Mouse (Mus musculus) heart, postnatal 4 days (tissue): ENCODE measurements around the gene Tspan5. TPM values are rescaled to one million over a fixed set of nuclear protein-coding genes. Genes with fewer than 3 reads are reported as not detected.
A peak's percentile ranks its signal among the peaks of the same experiment; 100 is the strongest.

Experiments used
- DNase-seq: peaks from one replicate; pipeline ENCODE4 v3.0.0; 2021
- total RNA-seq, 2 experiments: library from RNA; stranded (reverse); gene quantifications; 2 replicates each; pipeline ENCODE4 v1.2.3; 2021

The Tspan5 gene
- total RNA-seq, 2 experiments from 2014 or later, result 11.5 to 11.6 TPM

DNA sequence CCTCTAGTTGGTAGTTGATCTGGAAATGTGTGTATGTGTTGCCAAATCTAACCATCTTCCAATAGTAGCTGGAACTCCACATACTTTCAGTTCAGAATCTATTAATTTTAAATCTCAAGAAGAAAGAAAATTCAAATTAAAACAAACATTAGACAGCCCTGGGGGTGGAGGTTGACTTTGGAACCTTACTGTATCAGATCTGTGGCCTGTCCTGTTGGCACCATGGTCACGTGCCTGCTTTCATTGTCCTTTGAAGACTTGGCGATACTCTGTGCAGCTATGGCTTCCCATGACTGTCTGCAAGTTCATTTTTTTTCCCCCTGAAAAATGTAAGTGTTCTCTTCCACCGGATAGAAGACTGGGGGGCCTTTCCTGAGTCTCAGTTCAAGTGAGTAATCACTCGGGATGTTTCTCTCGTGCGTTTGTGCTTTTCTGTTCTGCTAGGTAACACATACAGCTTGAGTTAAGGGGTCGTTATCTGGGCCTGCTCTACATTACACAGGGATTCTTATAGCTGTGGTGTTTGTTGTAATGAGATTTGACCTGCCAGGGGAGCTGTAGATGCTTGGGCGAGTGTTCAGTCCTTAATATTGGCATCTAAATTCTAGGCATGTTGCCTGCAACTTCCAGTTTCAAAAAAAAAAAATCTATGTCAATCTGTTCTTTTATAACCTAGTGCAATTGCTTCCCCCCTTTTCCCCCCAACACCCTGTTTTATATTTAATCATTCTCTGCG, 32.0 kb downstream of the Tspan5 start:
- DNase-seq, result no peak

DNA sequence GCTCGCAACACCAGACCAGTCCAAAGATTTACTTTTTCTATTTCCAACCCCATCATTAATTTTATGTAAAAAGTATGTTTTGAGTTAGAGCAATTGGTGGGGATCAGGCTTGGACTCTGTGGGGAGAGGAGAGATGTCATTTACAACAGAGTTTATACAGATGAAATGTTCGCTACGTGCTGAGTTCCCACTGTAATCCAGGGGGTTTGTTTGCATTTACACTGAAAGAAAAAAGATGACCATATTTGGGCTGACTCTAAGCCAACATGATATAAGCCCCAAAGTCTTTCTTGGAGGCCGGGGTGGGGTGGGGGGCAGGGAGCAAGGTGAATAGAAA, 32.6 kb downstream of the Tspan5 start:
- DNase-seq, result no peak

DNA sequence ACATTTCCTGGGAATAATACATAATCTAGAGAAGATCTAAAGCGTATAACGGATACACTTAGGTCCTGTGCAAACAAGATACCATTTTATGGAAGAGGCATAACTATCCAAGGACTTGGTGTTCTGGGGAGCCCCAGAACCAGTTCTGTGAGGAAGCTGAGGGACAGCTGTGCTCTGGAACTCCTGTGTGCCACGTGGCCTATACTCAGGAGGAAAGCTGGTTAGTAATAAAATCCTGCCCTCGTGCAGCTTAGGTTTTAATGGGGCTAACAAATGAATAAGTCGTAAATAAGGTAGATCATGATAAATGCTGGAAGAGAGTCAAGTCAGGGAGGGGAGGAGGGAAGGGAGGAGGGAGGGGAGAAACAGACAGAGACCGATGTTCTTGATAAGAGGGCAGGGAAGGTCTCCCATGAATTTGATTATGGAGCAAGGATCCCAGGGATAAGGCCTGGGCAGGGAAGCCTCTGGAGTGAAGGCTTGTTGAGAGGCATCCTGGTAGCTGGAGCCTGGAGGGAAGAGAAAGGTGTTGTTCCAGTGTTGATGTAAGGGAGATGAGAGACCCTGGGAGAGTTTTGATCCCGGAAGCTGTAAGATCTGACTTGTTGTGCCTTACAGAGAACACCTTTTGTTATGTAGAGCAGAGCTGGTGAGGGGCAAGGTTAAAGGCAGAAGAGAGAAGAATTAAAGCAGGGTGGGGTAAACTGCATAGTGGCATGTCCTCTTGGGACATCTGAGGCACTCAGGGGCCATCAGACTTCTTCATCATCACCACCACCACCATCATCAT, 34.1 kb downstream of the Tspan5 start:
- no peak for DNase-seq

- DNase-seq, result peak; percentile 13
Measured at GRCm38 (mm10) chr3:138781492-138781891, 39.5 kb downstream of the Tspan5 start.

DNA sequence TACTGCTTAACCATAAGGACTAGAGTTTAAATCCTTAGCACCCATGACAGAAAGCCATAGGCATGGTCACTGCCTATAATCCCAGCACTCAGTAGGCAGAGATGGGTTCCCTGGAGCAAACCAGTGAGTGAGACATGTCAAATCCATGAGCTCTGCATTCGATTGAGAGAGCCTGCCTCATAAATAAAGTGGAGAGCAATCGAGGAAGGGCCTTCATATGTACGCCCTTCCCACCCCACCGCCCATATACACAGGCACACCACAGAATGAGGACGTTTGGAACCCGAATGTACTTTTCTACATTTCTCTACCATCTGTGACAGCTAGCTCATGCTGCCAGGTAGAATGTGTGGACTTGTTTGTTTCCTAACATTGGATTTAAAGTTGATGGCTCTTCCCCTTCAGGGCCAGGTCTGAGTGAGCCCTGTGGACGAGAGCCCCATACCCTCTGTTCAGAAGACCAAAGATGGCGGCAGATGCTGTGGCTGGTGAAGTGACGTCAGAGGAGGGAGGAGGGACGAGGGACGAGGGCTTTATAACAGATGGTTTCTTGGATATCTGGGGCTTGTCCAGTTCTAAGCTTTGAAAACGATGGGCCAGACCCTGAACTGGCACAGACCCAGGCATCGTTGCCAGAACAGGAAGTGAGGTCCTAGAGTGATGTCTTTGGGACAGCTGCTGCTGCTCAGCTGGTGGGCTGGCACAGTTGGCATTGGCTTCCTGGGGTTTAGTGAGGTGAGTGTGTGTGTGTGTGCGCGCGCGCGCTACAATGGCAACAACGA, 42.1 kb downstream of the Tspan5 start:
- DNase-seq, result peak; percentile 15

DNA sequence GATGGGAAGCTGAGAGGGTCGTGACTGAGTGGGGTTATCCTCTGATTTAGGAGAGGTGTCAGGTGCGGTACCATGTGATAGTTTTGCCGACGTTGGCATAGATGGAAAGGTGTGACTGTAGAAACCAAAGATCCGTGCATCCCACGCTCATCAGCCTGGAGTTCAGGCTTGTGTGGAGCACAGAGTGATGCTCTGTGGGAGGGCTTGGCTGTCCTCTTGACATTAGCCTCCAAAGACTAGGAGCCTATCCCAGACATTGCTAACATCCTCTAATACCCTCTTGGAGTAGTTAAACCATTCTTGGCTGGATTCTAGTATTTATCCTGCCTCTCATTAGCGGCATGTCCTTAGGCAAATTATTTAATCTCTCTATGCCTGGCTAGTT, 42.6 kb downstream of the Tspan5 start:
- DNase-seq, result no peak

DNA sequence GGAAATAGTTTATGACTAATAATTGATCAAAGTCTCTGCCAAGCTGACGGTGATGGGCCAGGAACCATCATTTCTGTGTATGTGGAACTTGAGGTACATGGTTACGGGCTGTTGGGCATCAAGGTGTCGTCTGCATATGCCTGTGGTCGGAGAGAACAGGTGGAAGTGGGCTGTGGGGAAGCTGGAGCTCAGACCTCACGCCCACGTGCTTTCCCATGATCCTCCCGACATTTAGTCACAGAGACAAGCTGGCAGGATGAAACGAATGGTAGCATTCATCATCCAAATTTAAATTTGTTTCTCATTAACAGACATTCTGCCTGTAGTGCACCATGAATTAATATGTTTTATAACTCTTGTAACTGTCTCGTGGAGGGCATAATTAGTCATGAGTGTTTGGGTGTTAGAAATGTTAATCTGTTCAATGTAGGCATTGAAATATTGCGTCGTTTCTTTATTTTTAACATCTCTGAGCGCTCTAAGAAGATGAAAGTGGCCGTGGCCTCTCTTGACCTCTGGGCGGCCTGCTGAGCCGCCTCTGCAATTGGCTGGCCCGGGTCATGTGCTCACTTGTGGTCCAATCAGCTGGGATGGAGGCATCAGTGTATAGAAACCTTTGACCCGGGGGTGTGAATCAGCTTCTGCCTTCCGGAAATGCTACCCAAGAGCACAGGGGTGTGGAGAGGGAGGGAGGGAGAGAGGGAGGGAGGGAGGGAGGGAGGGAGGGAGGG, 45.9 kb downstream of the Tspan5 start:
- no peak for DNase-seq

- no peak for DNase-seq
Measured at GRCm38 (mm10) chr3:138788489-138788850, 46.5 kb downstream of the Tspan5 start.

DNA sequence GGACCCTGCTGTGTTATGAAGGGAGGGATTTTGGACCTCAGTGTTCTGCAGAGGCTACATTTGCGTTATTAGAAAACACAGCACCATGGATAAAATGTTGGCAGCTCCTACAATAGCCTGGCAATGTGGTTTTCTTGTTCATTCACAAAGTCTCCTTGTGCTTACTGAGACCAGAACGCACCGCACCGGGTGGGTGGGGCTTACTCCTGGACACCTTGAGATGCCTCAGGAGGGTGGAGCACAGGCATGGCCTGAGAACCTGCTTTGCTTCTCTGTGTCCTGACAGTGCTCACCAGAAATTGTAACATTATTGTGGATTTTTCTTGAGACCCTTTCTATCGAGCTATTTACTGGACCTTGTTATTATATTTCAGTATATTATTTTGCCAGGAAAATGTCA, 47.3 kb downstream of the Tspan5 start:
- no peak for DNase-seq

GRCm38 (mm10) chr3:138794533-138794932, 52.5 kb downstream of the Tspan5 start:
- DNase-seq, result no peak

DNA sequence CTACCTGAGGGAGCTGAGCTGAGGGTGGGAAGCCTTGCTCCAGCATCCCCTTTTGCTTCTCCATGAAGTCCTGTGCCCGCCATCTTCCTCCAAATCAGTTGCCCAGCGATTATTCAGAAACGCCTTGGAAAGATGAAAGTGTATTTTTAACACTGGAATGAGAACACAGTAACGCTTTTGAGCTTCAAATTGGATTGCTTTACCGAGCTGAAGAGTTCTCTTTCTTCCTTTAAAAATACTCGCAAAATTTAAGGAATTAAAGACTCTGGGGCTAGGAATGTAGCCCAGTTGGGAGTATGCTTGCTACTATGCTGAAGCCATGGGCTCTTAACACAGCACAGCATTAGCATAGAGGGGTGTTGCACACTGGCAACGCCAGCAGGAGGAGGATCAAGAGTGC, 54.0 kb downstream of the Tspan5 start:
- DNase-seq, result no peak

GRCm38 (mm10) chr3:138796583-138796982, 54.6 kb downstream of the Tspan5 start:
- no peak for DNase-seq

DNA sequence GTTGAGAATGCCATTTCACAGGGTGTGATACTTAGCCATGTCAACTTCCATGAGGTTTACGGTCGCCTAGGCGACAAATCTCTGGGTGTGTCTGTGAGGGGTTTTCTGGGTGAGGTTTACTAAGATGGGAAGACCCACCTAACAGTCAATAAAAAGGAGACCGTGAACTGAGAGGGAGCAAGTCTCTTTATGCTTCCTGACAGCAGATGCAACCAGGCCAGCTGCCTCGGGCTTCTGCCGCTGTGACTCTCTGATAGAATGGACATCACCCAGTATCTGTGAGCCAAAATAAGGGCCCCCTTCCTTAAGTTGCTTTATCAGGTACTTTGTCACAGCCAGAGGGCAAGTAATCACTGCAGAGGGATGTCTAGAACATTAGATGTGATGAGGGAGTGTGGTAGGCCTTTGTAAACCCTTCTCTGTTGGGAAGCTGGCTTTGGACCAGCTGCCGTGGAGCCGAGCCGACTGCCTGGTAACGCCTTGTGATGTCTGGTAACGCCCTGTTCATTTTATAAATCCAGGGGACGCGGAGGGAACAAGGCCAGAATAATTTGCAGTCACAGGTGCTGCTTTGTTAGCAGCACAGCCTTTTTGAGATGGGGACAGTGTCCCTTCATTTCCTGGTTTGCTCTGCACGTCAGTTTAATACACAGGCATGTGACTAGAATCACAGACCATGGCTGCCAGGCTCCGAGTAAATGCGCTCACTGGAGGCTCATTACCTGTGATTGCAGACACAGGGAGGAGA, 58.8 kb downstream of the Tspan5 start:
- peak; percentile 19 for DNase-seq

- DNase-seq, result no peak
Measured at GRCm38 (mm10) chr3:138801661-138802060, 59.7 kb downstream of the Tspan5 start.

DNA sequence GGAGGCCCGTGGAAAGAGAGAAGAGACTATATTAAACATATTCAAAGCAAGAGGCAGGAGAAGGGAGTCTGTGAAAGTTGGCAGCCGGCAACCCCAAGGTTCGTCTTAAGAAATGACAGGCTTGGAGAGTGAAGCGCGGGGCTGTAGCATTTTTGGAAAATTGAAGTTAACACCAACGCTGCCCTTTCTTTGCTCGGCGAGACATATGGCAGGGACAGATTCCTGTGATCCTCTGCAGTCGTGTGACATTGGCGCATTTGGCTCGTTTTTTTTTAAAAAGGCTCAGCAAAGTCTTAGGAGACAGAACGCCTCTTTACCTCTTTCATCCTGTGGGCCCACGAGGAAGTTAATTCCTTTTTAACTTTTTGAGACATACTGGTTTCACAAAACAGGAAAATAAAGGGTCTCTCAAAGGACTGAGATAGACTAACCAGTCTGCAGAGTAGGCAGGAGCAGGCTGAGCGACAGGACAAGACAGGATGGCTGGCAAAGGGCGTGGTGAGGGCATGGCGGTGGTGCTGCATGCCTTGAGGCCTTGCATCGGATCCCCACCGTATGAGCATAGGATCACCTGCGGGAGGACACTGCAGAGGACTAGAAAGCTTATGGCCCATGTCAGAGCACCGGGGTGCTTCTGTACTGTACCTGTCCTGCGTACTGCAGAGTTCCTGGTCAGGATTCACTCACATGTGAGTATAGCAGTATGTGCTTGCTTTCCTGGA, 60.9 kb downstream of the Tspan5 start:
- no peak for DNase-seq

GRCm38 (mm10) chr3:138803444-138804085, 61.6 kb downstream of the Tspan5 start:
- no peak for DNase-seq

- DNase-seq, result no peak
Measured at GRCm38 (mm10) chr3:138804104-138805048, 62.4 kb downstream of the Tspan5 start.

DNA sequence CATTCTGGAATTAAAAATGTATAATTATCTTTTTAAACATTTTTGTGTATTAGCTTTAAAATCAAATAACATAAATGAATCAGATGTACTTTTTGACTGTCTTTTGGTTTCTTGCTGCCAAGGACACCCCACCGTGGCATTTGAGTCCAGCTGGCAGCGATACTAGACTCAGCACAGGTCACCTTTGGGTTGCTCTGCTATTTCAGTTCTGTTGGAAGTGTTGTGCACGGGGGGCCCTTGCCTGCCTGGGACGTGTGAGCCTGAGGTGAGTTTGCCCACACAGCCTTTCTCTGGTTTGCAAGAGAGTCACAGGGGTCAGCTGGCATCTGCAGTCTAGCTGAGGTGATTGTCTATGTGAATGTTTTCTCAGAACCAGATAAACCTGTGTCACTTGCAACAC, 65.8 kb downstream of the Tspan5 start:
- DNase-seq, result no peak

DNA sequence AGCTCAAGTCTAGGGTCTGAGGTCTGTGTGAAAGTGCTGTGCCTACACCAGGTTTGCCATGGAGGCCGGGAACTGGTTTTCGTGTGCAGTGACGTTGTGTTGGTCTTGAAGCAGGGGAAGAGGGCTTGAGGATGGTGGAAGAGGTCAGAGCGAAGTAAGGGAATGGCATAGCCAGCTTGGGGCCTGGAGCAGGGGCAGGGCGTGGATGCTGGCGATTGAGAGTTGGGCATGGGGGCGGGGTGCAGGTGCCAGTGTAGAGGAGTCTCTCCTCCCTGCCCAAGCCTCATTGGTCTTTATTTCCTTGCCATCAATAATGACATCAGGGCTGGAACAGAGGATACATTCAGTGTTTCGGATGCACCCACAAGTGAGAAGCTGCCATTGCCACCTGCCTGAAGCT, 67.5 kb downstream of the Tspan5 start:
- no peak for DNase-seq

DNA sequence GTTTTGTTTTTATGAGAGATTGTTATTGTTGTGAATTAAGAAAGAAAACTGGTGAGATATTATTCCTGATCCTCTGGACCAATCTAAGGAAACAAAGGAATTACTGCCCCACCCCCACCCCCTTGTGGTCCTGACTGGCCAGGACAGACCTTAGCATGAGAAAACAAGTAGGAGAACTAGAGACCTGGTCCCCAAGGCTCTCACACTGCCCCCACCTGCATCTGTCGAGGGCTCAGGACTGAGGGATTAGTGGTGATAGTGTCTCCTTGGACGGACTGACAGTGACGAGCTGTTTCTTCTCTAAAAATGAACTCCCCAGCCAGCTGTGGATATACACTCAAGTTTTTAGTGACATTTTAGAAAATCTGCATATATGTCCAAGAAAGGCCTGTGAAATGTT, 70.6 kb downstream of the Tspan5 start:
- DNase-seq, result no peak
